Mouse (Mus musculus): ENCODE data around the gene Tmem177.
A peak's percentile ranks its signal among the peaks of the same experiment; 100 is the strongest.

Gene Tmem177

DNA sequence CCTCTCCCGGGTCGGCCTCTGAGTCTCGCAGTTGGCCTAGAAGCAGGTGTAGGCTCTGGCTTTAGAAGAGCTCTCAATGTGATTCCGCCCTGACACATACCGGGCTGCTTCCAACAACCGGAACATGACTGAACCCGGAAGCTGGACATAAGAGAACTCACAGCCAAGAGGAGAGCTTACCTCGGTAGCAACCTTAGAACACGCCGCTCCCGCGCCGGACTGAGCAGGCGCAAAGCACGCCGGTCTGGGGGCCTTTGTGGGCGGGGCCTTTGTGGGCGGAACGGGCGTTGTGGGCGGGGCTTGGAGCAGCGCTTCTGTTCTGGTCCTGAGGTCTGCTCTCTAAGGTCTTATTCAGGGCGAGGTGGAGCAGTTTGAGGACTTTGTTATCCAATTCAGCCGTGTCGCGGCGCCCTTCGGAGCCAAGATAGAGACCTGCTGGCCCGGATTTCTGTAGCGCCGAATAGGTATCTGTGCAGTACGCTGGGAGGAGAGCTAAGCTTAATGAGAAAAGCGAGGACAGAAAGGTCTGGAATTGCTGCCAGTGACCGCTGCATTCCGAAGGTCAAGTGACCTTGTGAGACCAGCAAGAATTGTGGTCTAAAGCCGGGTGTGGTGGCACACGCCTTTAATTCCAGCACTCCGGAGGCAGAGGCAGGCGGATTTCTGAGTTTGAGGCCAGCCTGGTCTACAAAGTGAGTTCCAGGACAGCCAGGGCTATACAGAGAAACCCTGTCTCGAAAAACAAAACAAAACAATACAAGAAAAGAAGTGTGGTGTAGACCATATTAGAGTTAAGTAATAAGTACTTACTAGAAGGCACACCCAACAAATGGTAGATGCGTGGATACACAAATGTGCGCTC is at the start of gene Tmem177:
Gene Tmem177, minus strand, starts transcription at position 256 of the 862 bp plus-strand sequence.
- peak; percentile 89 to 96 for DNase-seq (ENCODE audit: low spot score in 2 of 2)

GRCm38 (mm10) chr1:119959920-119960319 is 46.9 kb upstream of the Tmem177 start:
- no peak for DNase-seq (ENCODE audit: low spot score in 2 of 2)

GRCm38 (mm10) chr1:119959464-119959863 is 46.5 kb upstream of the Tmem177 start:
- no peak for DNase-seq (ENCODE audit: low spot score in 2 of 2)

- no peak for DNase-seq (ENCODE audit: low spot score in 2 of 2)
These were observed 44.8 kb upstream of the Tmem177 start for GRCm38 (mm10) chr1:119957716-119958222.

DNA sequence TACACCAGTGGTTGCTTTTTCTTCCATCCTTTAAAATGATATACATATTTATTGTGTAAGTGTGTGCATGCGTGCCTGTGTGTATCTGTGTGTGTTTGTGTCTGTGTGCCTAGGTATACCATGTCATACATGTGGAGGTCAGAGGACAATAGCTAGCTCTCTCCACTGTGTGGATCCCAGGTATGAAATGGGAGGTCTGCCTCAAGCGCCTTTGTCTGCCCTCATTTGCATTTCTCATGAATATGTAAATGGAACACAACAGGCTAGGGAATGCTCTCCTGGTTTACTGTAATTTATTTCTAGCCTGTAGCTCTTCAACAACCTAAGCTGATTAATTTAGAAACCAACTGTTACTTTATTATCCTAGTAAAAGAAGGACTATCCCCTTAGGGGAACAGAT is 41.7 kb upstream of the Tmem177 start:
- DNase-seq (ENCODE audit: low spot score in 2 of 2): no peak

GRCm38 (mm10) chr1:119953456-119953855 is 40.4 kb upstream of the Tmem177 start:
- DNase-seq (ENCODE audit: low spot score in 2 of 2): no peak

DNA sequence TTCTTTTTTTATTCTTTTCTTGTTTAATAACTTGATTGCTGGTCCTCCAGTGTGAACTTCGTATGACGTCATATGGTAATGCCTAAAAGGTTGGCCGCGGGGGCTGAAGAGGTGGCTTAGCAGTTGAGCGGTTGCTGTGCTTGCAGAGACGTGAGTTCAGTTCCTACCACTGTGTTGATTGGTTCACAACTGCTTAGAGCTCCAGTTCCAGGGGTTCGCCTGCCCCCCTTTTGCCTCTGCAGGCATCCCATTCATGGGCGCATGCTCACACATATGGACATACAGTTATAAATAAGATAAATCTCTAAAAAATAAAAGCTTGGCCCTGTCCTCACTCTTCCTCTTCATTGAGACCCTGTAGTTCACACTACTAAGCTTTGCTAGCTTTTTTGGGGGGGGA is 37.1 kb upstream of the Tmem177 start:
- no peak for DNase-seq (ENCODE audit: low spot score in 2 of 2)

- DNase-seq (ENCODE audit: low spot score in 2 of 2): no peak
These were observed 23.9 kb upstream of the Tmem177 start for GRCm38 (mm10) chr1:119936861-119937260.

GRCm38 (mm10) chr1:119931421-119932150 is 18.6 kb upstream of the Tmem177 start:
- no peak for DNase-seq (ENCODE audit: low spot score in 2 of 2)

GRCm38 (mm10) chr1:119929715-119930114 is 16.7 kb upstream of the Tmem177 start:
- no peak for DNase-seq (ENCODE audit: low spot score in 2 of 2)

DNA sequence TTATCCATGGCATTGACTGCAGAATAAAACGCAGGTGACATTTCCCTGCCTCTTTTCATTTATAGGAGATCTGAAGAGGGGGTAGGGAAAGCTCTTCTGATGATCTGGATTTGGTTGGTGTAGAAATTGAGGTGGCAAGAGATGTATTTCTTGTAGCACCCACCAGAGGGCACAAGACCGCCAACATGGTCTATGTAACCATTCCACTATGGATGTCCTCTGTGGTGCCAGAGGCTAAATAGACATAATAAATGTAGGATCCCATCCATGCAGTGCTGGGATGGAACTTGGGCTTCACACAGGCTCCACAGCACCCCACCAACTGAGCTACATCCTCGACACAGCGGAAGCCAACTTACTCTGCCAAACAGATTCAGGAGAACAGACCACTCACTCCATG is 6.3 kb upstream of the Tmem177 start:
- no peak for DNase-seq (ENCODE audit: low spot score in 2 of 2)

GRCm38 (mm10) chr1:119916823-119917371 is 3.9 kb upstream of the Tmem177 start:
- no peak for DNase-seq (ENCODE audit: low spot score in 2 of 2)

DNA sequence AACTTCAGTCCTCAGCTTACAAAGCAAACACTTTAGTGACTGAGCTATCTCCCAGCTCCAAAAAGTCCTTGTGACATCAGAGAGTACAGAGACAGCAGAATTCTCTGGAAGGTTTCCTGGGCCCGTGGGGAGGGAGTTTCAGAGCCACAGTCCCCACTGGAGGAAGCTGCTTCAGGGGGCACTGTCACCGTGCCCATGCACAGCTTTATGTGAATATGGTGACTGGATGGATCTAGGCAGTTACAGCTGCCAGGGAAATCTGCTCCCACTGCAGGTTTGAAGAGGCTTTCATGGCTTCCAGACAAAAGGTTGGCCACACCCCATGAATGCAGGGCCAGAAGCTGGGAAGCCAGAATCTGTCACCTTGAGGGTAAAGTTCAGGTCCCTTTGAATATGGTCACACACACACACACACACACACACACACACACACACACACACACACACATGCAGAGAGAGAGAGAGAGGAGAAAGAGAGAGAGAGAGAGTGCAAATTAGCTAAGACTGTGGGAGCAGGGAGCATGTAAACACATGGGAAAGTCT is 5.7 kb downstream of the Tmem177 start:
- no peak for DNase-seq (ENCODE audit: low spot score in 2 of 2)

GRCm38 (mm10) chr1:119903231-119903620 is 9.8 kb downstream of the Tmem177 start:
- DNase-seq (ENCODE audit: low spot score in 2 of 2): no peak

DNA sequence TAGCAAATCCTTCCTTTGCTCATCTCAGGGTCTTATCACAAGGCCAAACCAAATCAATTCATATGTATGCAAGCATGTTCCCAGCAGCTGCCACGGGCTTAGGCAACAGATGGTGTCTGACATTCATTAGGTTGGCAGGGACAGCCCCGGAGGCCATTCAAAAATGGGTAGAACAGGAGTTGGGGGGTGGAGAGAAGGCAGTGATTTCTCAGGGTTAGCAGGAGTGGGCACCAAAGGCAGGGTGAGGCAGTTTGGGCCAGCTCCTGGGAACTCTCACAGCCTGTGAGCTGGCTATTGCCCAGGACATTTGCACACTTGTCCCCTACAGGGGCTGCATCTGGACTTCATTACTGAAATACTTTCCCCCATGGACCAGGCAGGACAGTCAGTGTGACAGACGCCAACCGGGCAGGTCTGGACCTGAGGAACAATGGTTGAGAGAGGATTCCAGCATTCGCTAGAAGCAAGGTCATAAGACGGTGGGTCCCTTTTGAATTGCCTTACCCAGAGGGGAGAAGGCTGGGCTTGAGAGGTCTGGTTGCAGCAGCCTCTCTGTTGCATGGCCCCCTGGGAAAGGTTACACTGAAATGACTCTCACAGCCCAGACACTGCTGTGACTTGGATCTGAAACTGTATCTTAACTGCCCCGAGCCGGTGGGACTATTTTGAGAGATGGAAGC is 10.3 kb downstream of the Tmem177 start:
- no peak for DNase-seq (ENCODE audit: low spot score in 2 of 2)

DNA sequence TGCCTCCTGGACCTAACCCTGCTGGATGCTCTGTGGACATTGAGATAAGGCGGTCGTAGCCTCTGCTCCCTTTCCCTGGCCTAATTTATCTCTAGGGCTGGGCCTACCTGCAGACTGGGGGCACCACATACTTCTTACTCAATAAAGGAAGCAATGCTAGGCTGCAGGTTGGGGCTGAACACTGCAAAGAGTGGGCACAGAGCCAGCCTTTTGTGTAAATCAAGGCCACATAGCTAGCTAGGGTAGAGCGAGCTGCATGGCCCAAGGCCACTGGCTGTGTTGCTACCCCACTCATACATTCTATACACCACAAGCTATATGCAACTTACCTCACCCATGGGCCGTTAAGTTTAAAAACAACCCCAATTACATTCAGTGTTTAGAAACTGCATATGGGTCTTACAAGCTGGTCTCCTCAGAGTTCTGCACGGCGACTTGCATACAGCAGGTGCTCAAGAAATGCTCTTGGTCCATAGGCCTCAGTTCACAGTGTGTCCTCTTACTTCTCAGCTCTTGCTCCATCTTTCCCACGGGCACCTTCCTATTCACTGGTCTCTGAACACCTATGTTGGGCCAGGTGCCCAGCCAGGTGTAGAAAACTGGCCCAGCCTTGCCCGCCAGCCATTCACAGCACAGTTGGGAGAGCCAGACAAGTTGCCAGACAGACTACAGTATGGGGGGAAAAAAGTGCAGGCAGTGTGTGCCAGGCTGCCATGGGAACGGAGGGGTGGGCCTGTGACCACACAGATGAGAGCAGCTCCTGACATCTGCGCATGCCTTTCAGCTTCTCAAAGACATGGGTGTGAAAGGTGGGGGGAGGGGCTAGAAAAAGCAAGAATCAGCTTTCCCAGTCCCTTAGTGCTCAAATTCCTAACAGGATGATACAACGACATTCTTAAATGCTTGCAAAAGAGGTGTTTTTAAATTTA is 13.5 kb downstream of the Tmem177 start:
- no peak for DNase-seq (ENCODE audit: low spot score in 2 of 2)

GRCm38 (mm10) chr1:119894936-119895335 is 18.1 kb downstream of the Tmem177 start:
- DNase-seq (ENCODE audit: low spot score in 2 of 2): peak in 1 of 2 experiments; percentile 39

DNA sequence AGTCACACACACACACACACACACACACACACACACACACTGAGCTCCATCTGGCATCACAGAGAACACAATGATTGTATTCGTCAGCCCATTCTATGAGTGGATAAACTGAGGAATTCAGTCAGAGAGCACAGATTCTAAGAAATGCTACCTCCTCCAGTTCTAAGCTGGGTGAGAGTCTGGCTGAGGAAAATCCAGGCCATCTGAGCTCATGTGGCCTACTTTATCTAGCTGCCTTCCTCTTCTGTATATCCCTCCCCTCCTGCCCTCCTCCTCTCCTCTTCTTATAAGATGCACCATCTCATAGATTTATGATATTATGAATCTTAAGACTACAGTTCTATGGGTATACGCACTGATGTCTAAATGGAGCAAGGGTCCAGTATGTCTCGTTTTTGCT is 19.4 kb downstream of the Tmem177 start:
- DNase-seq (ENCODE audit: low spot score in 2 of 2): no peak

GRCm38 (mm10) chr1:119892933-119893332 is 20.1 kb downstream of the Tmem177 start:
- DNase-seq (ENCODE audit: low spot score in 2 of 2): no peak

DNA sequence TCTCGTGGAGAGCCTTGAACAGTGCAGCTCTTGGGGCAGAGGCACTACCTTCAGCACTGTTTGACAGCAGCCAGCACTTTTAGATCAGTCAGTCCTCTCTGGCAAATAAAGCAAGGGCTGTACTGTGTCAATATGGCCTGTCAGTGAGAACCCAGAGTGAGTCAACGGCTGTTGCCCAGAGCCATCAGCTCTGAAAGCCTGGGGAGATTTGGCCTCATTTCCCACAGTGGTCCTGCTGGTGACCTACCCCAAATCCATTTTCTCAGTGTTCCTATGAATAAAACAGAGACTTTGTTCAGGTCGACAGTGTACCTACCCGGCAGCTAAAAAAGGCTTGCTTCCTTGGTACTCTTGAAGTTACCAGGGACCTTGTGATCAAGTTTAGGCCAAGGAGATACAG is 21.1 kb downstream of the Tmem177 start:
- DNase-seq (ENCODE audit: low spot score in 2 of 2): no peak

- DNase-seq (ENCODE audit: low spot score in 2 of 2): no peak
These were observed 21.9 kb downstream of the Tmem177 start for GRCm38 (mm10) chr1:119891149-119891548.

Data from urinary bladder, postnatal 4 days (tissue).